In the genomic region with DNA sequence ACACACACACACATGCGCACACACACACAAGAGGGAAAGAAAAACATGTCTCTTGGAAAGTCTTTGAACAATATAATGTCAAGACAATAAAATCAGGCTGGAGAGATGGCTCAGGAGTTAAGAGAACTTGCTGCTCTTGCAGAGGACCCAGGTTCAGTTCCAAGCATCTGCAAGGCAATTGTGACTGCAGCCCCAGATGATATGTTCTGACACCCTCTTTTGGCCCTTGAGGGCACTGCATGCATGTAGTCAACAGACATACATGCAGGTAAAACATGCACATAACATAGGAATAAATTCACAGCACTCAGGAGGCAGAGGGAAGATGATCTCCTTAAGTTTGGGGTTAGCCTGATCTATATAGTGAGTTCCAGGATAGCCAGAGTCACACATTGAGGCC, we compare ENCODE assay signal across 13 mouse cellular contexts. TPM values are rescaled to one million over a fixed set of nuclear protein-coding genes. Genes with fewer than 3 reads are reported as not detected.
DNase-seq lines count a peak whose midpoint lies in the region; ATAC-seq and TF ChIP-seq lines count a peak whose summit lies in the region.
"Had no signal": no experiment of that assay in that cellular context is flagged by ENCODE, and none has a peak within 500 bp of the region (broad histone marks: within the 10 kb centered on the region; RNA-seq: fewer than 3 reads in every experiment).

No protein-coding gene starts in this region.

- H3K4me1 ChIP-seq in hindbrain, postnatal 0 days (ENCODE audit: insufficient read depth, low read length) = no peaks in the 10 kb centered on the region
- H3K4me1 ChIP-seq in hindbrain, embryonic 10.5 days (replicated peaks) = peaks cover 24% of the 10 kb centered on the region
- peaks cover 21% of the 10 kb centered on the region for H3K4me1 ChIP-seq in E14TG2a.4 (replicated peaks; ENCODE audit: low read depth, low read length)
- peaks cover 16% of the 10 kb centered on the region for H3K4me1 ChIP-seq in liver, postnatal 0 days (ENCODE audit: insufficient read depth)
- peaks cover 12% of the 10 kb centered on the region for H3K4me1 ChIP-seq in hindbrain, embryonic 12.5 days

- H3K9me3 ChIP-seq in hindbrain, postnatal 0 days (ENCODE audit: low read length) = no peaks in the 10 kb centered on the region
- no peaks in the 10 kb centered on the region for H3K9me3 ChIP-seq in hindbrain, embryonic 10.5 days
- H3K9me3 ChIP-seq in E14TG2a.4 (ENCODE audit: low read length) = no peaks in the 10 kb centered on the region
- no peaks in the 10 kb centered on the region for H3K9me3 ChIP-seq in liver, postnatal 0 days (ENCODE audit: low read length)
- H3K9me3 ChIP-seq in hindbrain, embryonic 12.5 days (replicated peaks) = no peaks in the 10 kb centered on the region
- H3K9me3 ChIP-seq: limb, embryonic 12.5 days had no signal

- 95% methylated on average over 1 of the region's 1 CpGs for WGBS in hindbrain, postnatal 0 days
- WGBS in hindbrain, embryonic 10.5 days = 97% methylated on average over 1 of the region's 1 CpGs
- 100% methylated on average over 1 of the region's 1 CpGs for WGBS in liver, postnatal 0 days (ENCODE audit: insufficient replicate concordance)
- WGBS in hindbrain, embryonic 12.5 days = 87% methylated on average over 1 of the region's 1 CpGs

- TF ChIP-seq EP300 in liver, postnatal 0 days (IDR thresholded peaks at IDR 0.05; ENCODE audit: low read depth) = no peak

- no peak overlapping the region for H3K4me2 ChIP-seq in hindbrain, postnatal 0 days (ENCODE audit: low read depth, low read length)
- H3K4me2 ChIP-seq in liver, postnatal 0 days (ENCODE audit: low read depth, low read length) = no peak overlapping the region
- no peak overlapping the region for H3K4me2 ChIP-seq in hindbrain, embryonic 12.5 days (replicated peaks)
- H3K4me2 ChIP-seq: limb, embryonic 12.5 days had no signal

- no peaks in the 10 kb centered on the region for H3K27me3 ChIP-seq in hindbrain, postnatal 0 days (ENCODE audit: insufficient read depth, low read length)
- H3K27me3 ChIP-seq in hindbrain, embryonic 10.5 days (ENCODE audit: insufficient read depth, poor library complexity, severe bottlenecking) = no peaks in the 10 kb centered on the region
- no peaks in the 10 kb centered on the region for H3K27me3 ChIP-seq in E14TG2a.4 (ENCODE audit: insufficient read depth, low read length)
- no peaks in the 10 kb centered on the region for H3K27me3 ChIP-seq in liver, postnatal 0 days (ENCODE audit: insufficient read depth, low read length)
- no peaks in the 10 kb centered on the region for H3K27me3 ChIP-seq in hindbrain, embryonic 12.5 days
- H3K27me3 ChIP-seq: limb, embryonic 12.5 days had no signal

- H3K4me3 ChIP-seq in hindbrain, postnatal 0 days (ENCODE audit: low read length) = no peak overlapping the region
- H3K4me3 ChIP-seq in hindbrain, embryonic 10.5 days = no peak overlapping the region
- no peak overlapping the region for H3K4me3 ChIP-seq in E14TG2a.4 (replicated peaks; ENCODE audit: low read length)
- no peak overlapping the region for H3K4me3 ChIP-seq in liver, postnatal 0 days (ENCODE audit: low read depth, low read length)
- no peak overlapping the region for H3K4me3 ChIP-seq in hindbrain, embryonic 12.5 days
- H3K4me3 ChIP-seq: erythroblast, embryonic 14.5 days; limb, embryonic 12.5 days had no signal

- TF ChIP-seq CTCF in hindbrain, postnatal 0 days (IDR thresholded peaks at IDR 0.05; ENCODE audit: low read depth) = 0 out of 2 replicates have a peak, but pooled peaks have one; percentile 15
- TF ChIP-seq CTCF in E14TG2a.4 (conservative IDR thresholded peaks at IDR 0.05; ENCODE audit: low read length) = peak; percentile 74
- peak; percentile 46 for TF ChIP-seq CTCF in liver, postnatal 0 days (IDR thresholded peaks at IDR 0.05; ENCODE audit: low read depth)

- H3K27ac ChIP-seq in hindbrain, postnatal 0 days = no peak overlapping the region
- H3K27ac ChIP-seq in hindbrain, embryonic 10.5 days = no peak overlapping the region
- no peak overlapping the region for H3K27ac ChIP-seq in liver, postnatal 0 days (ENCODE audit: low read depth)
- no peak overlapping the region for H3K27ac ChIP-seq in hindbrain, embryonic 12.5 days
- H3K27ac ChIP-seq: limb, embryonic 12.5 days; macrophage had no signal

- no peak overlapping the region for H3K9ac ChIP-seq in hindbrain, postnatal 0 days (replicated peaks; ENCODE audit: low read length)
- no peak overlapping the region for H3K9ac ChIP-seq in liver, postnatal 0 days (replicated peaks)
- no peak overlapping the region for H3K9ac ChIP-seq in hindbrain, embryonic 12.5 days
- H3K9ac ChIP-seq: limb, embryonic 12.5 days had no signal

- DNase-seq in hindbrain, postnatal 0 days (ENCODE audit: low spot score) = no peak
- no peak for DNase-seq in hindbrain, embryonic 10.5 days (ENCODE audit: low spot score)
- peak; percentile 58 for DNase-seq in 416B (ENCODE audit: low read depth)
- DNase-seq in liver, postnatal 0 days = no peak
- DNase-seq in adrenal gland, postnatal 36 days = no peak
- DNase-seq in left cerebral cortex, adult 18-20 months (ENCODE audit: low spot score in 2 of 2) = no peak
- DNase-seq: adrenal gland, postnatal 10 days; heart, postnatal 4 days had no signal

- no peaks in the 10 kb centered on the region for H3K36me3 ChIP-seq in hindbrain, postnatal 0 days (ENCODE audit: insufficient read depth, low read length)
- H3K36me3 ChIP-seq in hindbrain, embryonic 10.5 days = peaks cover 18% of the 10 kb centered on the region
- peaks cover 14% of the 10 kb centered on the region for H3K36me3 ChIP-seq in E14TG2a.4 (ENCODE audit: insufficient read depth, low read length)
- H3K36me3 ChIP-seq in liver, postnatal 0 days (replicated peaks; ENCODE audit: insufficient read depth, low read length) = peaks cover 7% of the 10 kb centered on the region; the same call in 1 of the 2 replicates
- peaks cover 8% of the 10 kb centered on the region; the same call in 1 of the 2 replicates for H3K36me3 ChIP-seq in hindbrain, embryonic 12.5 days

- no peak for ATAC-seq in hindbrain, postnatal 0 days
- no peak for ATAC-seq in liver, postnatal 0 days
- no peak for ATAC-seq in hindbrain, embryonic 12.5 days (ENCODE audit: low FRiP score)

RNA-seq across cellular contexts. Expression of a gene that starts 2.6 kb away (rescaled TPM):
- total RNA-seq in hindbrain, postnatal 0 days (2014; rRNA removed) = 1.8 and 2.6 TPM in 2 replicates
- 6.4 and 7.2 TPM in 2 replicates for polyA plus RNA-seq in hindbrain, postnatal 0 days (2015; fragmentation: Nextera tagmentation; extraction: Ambion mirVana)
- polyA plus RNA-seq in hindbrain, embryonic 10.5 days (2016; fragmentation: Nextera tagmentation; extraction: Ambion mirVana) = 12.7 and 12.8 TPM in 2 replicates
- polyA plus RNA-seq in liver, postnatal 0 days (2015; fragmentation: Nextera tagmentation; extraction: Ambion mirVana) = 4.3 and 4.4 TPM in 2 replicates
- total RNA-seq in adrenal gland, postnatal 36 days (2021) = 1 to 10 TPM; 8.8 to 9.3 TPM
- polyA plus RNA-seq in hindbrain, embryonic 12.5 days (2016; fragmentation: Nextera tagmentation; extraction: Ambion mirVana) = 9.7 and 10.2 TPM in 2 replicates
- 1 to 10 TPM; 4.8 to 5.0 TPM for total RNA-seq in left cerebral cortex, adult 18-20 months (2021)

RNA-seq across cellular contexts. Expression of a gene that starts 2.8 kb away (rescaled TPM):
- 21.9 and 34.2 TPM in 2 replicates for total RNA-seq in hindbrain, postnatal 0 days (2014; rRNA removed)
- polyA plus RNA-seq in hindbrain, postnatal 0 days (2015; fragmentation: Nextera tagmentation; extraction: Ambion mirVana) = 67.3 and 67.7 TPM in 2 replicates
- 43.5 and 53.6 TPM in 2 replicates for polyA plus RNA-seq in hindbrain, embryonic 10.5 days (2016; fragmentation: Nextera tagmentation; extraction: Ambion mirVana)
- 20.6 and 23.6 TPM in 2 replicates for polyA plus RNA-seq in liver, postnatal 0 days (2015; fragmentation: Nextera tagmentation; extraction: Ambion mirVana)
- 10 to 100 TPM; 36.8 to 44.8 TPM for total RNA-seq in adrenal gland, postnatal 36 days (2021)
- 67.3 and 76.2 TPM in 2 replicates for polyA plus RNA-seq in hindbrain, embryonic 12.5 days (2016; fragmentation: Nextera tagmentation; extraction: Ambion mirVana)
- total RNA-seq in left cerebral cortex, adult 18-20 months (2021) = 10 to 100 TPM; 35.5 to 36.7 TPM

Comparison
In these comparisons a context has a peak if more than half of its experiments do, and no peak if none do; other contexts are left out.
1. CTCF ChIP-seq: peak in every context shown above with its lines; median percentile 74 in E14TG2a.4; 46 in liver, postnatal 0 days; 15 in hindbrain, postnatal 0 days.